Mouse (Mus musculus) MEL (cell line): ENCODE data around the gene Klhl26.

ENCODE experiments used
- CTCF ChIP-seq, 3 experiments: IDR thresholded peaks in 2 of 3; conservative IDR thresholded peaks in 1 of 3; 2 replicates each; pipeline ENCODE4 v1.5.1; 2011 to 2012; ENCODE audit warnings: low read length in 3 of 3, low read depth in 2 of 3, mild to moderate bottlenecking in 2 of 3, improper control_type of control experiment in 1 of 3, inconsistent platforms in 1 of 3, mixed read lengths in 1 of 3, moderate library complexity in 1 of 3; ENCODE audit not compliant: control insufficient read depth in 1 of 3, insufficient read depth in 1 of 3, poor library complexity in 1 of 3, severe bottlenecking in 1 of 3
- HCFC1 ChIP-seq: IDR thresholded peaks from 2 replicates; pipeline ENCODE4 v1.6.1; 2012; ENCODE audit warnings: low read depth, mild to moderate bottlenecking, inconsistent platforms, low read length, improper control_type of control experiment, moderate library complexity
- JUND ChIP-seq: IDR thresholded peaks from 2 replicates; pipeline ENCODE4 v1.6.1; 2011; ENCODE audit warnings: low read depth, mild to moderate bottlenecking, improper control_type of control experiment, low read length
- POLR2A ChIP-seq, 2 experiments: IDR thresholded peaks; 2 replicates each; pipeline ENCODE4 v1.6.1; 2011 to 2012; ENCODE audit warnings: low read length in 2 of 2, mild to moderate bottlenecking in 2 of 2, control low read depth in 1 of 2, improper control_type of control experiment in 1 of 2, low read depth in 1 of 2, moderate library complexity in 1 of 2; ENCODE audit not compliant: control insufficient read depth in 1 of 2, insufficient read depth in 1 of 2, poor library complexity in 1 of 2

- TF ChIP-seq JUND, result no peak
- TF ChIP-seq CTCF (IDR thresholded peaks at IDR 0.05 in 2 of 3, conservative IDR thresholded peaks at IDR 0.05 in 1 of 3; ENCODE audit: control insufficient read depth in 1 of 3, insufficient read depth in 1 of 3, low read depth in 2 of 3, low read length in 3 of 3, poor library complexity in 1 of 3, severe bottlenecking in 1 of 3), result no peak
- no peak for TF ChIP-seq POLR2A (IDR thresholded peaks at IDR 0.05; ENCODE audit: control insufficient read depth in 1 of 2, insufficient read depth in 1 of 2, low read depth in 1 of 2, low read length in 2 of 2, poor library complexity in 1 of 2)
- no peak for TF ChIP-seq HCFC1
Measured at GRCm38 (mm10) chr8:70416941-70417340, 59.8 kb downstream of the Klhl26 start.
